Mouse (Mus musculus) embryonic facial prominence, embryonic 15.5 days (tissue): ENCODE data around the gene Ttc21a. TPM values are rescaled to one million over a fixed set of nuclear protein-coding genes. Genes with fewer than 3 reads are reported as not detected.
A peak's percentile ranks its signal among the peaks of the same experiment; 100 is the strongest.

ENCODE experiments used
- ATAC-seq: fragments of 200-750 bp; cut with Nextera tagmentation; 2 replicates; pipeline ENCODE4 v1.8.0; 2017; ENCODE audit warnings: low read depth, moderate TSS enrichment; ENCODE audit not compliant: insufficient number of reproducible peaks, low FRiP score, low TSS enrichment
- H3K27ac ChIP-seq: fragments of 300-500 bp; sonication (generic); replicated peaks from 2 replicates; pipeline ENCODE4 v1.5.1; 2015; ENCODE audit warnings: mild to moderate bottlenecking, inconsistent platforms
- H3K27me3 ChIP-seq: fragments of 300-500 bp; sonication (generic); 2 replicates; pipeline ENCODE4 v1.6.1; 2015; ENCODE audit warnings: inconsistent platforms
- H3K36me3 ChIP-seq: fragments of 300-500 bp; sonication (generic); 2 replicates; pipeline ENCODE4 v1.6.1; 2015; ENCODE audit warnings: mild to moderate bottlenecking, inconsistent platforms
- H3K4me1 ChIP-seq: fragments of 300-500 bp; sonication (generic); 2 replicates; pipeline ENCODE4 v1.6.1; 2015; ENCODE audit warnings: inconsistent platforms
- H3K4me2 ChIP-seq: fragments of 300-500 bp; sonication (generic); replicated peaks from 2 replicates; pipeline ENCODE4 v1.6.1; 2015; ENCODE audit warnings: mild to moderate bottlenecking, inconsistent platforms
- H3K4me3 ChIP-seq: fragments of 300-500 bp; sonication (generic); replicated peaks from 2 replicates; pipeline ENCODE4 v1.5.1; 2015; ENCODE audit warnings: mild to moderate bottlenecking, inconsistent platforms
- H3K9ac ChIP-seq: fragments of 300-500 bp; sonication (generic); 2 replicates; pipeline ENCODE4 v1.6.1; 2015; ENCODE audit warnings: inconsistent platforms
- H3K9me3 ChIP-seq: fragments of 300-500 bp; sonication (generic); replicated peaks from 2 replicates; pipeline ENCODE4 v1.6.1; 2016; ENCODE audit warnings: inconsistent platforms
- WGBS: fragments of 180-500 bp; shearing (Covaris S2); methylation state at CpG from one replicate; pipeline ENCODE4 v1.1.7; 2015; 5-methylcytosine and 5-hydroxymethylcytosine counted together
- polyA plus RNA-seq: library from polyadenylated mRNA; unstranded; fragments of >200 nt; fragmentation: Nextera tagmentation; extraction: Ambion mirVana; gene quantifications from 2 replicates; pipeline ENCODE4 v1.2.1, GENCODE M21; 2015

Ttc21a gene
- polyA plus RNA-seq, 1 experiment from 2014 or later: 2.6 TPM

DNA sequence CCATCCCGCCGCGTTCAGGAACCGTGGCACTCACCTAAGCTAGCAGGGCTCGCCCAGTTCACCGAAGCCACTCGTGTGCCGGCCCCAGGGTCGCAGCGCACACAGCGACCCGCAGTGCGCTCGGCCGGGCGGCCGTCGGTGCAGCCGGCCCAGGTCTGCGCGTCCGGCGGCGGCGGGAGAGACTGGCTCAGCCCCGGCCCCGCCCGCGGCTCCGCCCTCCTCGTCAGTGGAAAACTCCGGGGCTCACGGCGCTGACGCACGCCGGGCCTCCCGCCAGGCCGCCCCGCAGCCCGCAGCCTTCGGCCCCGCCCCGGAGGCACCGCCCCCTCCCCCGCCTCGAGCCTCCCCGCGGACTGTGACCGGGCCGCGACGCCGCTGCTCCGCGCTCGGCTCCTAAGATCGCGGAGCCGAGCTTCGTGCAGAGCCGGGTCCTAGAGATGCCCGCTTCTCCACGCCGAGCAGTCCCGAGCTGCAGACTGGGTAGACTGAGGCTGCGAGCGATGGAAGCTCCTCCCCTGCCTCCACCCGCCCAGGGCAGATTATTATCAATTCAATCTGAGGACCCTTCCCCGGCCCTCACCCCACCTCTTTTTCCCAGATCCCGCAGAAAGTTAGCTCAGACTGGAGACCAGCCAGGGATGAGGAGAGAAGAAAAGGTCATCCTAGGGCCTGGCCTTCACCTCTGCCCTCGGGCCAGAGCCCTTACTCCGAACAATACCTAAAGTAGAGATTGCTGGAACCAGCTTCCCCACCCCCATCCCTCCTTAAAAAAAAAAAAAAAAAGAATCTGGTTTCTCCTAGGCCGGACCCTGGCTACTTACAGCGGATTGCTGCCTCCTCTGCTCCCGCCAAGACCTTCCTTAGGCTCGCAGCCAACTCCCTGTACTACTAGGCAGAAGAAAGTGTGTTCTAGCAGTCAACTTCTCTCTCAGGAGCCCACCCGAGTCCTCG lies 46.5 kb downstream of the Ttc21a start:
- H3K9ac ChIP-seq: peak overlapping the region; percentile 66
- no peaks in the 10 kb centered on the region for H3K36me3 ChIP-seq
- peaks cover 66% of the 10 kb centered on the region for H3K4me1 ChIP-seq
- peak overlapping the region; percentile 95 for H3K4me2 ChIP-seq
- H3K4me3 ChIP-seq: peak overlapping the region; percentile 67
- peak; percentile 84 for ATAC-seq
- H3K27ac ChIP-seq: peak overlapping the region; percentile 89
- H3K27me3 ChIP-seq: no peaks in the 10 kb centered on the region
- no peaks in the 10 kb centered on the region for H3K9me3 ChIP-seq
- 1% methylated on average over 68 of the region's 79 CpGs for WGBS

DNA sequence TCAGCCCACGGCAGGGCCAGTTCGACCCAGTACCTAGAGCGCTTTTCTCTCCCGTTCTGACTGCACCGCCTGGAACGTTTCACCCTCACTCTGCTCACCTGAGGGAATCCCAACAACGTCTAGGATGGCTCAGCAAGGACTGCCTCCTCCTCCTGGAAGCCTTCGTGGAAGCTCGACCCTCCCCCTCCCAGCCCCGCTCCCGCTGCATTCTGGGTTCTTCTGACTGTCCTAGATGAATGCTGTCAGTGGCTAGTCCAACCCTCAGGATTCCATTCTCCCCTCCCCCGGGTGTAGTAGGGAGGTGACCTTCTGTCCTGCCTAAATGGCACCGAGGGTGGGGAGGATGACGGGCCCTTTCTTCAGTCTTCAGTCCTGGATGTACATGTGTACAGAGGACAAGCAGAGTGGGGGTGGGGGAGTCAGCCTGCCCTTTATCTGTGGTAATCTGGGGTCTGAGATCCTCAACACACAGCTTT lies 47.2 kb downstream of the Ttc21a start, which contains the start of gene Csrnp1:
Csrnp1 (minus strand) TSS at position 123 of the 476 bp plus-strand sequence.
- H3K4me1 ChIP-seq: peaks cover 59% of the 10 kb centered on the region
- WGBS: 16% methylated on average over 14 of the region's 14 CpGs
- no peaks in the 10 kb centered on the region for H3K36me3 ChIP-seq

DNA sequence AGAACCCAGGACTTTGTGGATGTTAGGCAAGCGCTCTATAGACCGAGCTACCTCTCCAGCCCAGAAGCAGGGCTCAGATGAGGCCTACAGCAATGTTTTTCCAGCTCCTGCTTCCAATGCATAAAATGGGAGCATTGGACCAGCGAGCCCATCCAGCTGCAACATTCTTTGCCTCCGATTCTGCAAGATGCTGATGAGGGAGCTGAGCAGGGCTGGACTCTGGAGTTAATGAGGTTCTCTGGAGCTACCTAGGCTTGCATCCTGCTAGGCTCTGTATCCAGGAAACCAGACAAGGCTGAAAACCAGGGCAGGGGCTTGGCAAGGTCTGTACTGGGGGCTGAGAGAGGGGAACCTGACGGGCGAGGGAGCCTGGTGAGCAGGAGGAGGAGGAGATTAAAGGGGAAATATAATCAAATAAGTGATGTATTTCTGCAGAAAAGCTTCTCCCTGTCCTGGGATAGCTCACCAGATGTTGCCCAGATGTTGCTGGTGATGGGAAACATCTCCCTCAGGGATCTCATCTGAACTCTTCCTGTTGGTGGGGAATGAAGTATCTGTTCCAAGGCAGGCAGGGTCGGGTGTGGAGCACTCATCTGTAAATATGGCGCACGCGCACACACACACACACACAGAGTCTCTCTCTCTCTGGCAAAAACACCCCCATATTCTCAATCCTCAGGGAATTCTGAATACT lies 48.6 kb downstream of the Ttc21a start:
- no peaks in the 10 kb centered on the region for H3K9me3 ChIP-seq
- no peak for ATAC-seq
- no peaks in the 10 kb centered on the region for H3K36me3 ChIP-seq
- H3K4me1 ChIP-seq: peaks cover 49% of the 10 kb centered on the region
- no peak overlapping the region for H3K9ac ChIP-seq
- H3K27me3 ChIP-seq: no peaks in the 10 kb centered on the region
- peak overlapping the region; percentile 69 for H3K27ac ChIP-seq
- 43% methylated on average over 10 of the region's 10 CpGs for WGBS
- no peak overlapping the region for H3K4me3 ChIP-seq
- no peak overlapping the region for H3K4me2 ChIP-seq

More for the DNA sequence above, 47.2 kb downstream of the Ttc21a start, which contains the start of gene Csrnp1:
- Histone ChIP-seq H3K9me3 (no peaks in the 10 kb centered on the region), H3K27me3 (no peaks in the 10 kb centered on the region), H3K9ac (peak within 1 kb of the TSS; percentile 66), H3K4me3 (peak within 1 kb of the TSS; percentile 67), H3K27ac (peak within 1 kb of the TSS; percentile 89), H3K4me2 (peak within 1 kb of the TSS; percentile 95)
- no peak for ATAC-seq

DNA sequence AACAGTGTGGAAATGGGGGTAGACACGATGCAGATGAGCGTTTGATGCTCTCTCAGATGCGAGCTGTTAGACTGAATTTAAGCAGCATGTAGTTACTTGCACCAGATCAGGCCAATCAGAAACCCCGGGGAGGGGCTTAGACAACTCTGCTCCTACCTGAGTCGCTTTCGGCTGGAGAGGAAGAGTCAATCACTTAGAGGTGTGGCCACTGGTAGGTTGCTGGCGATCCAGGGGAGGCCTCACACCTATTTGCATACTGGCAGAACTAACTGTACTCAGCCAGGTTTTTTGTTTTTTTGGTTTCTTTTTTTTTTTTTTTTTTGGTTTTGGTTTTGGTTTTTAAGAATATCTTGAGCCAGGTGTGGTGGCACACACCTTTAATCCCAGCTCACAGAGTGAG lies 50.9 kb downstream of the Ttc21a start:
- 47% methylated on average over 7 of the region's 7 CpGs for WGBS
- no peak for ATAC-seq
- peaks cover 26% of the 10 kb centered on the region for H3K4me1 ChIP-seq
- H3K9me3 ChIP-seq: no peaks in the 10 kb centered on the region
- no peaks in the 10 kb centered on the region for H3K36me3 ChIP-seq
- no peak overlapping the region for H3K27ac ChIP-seq
- H3K27me3 ChIP-seq: no peaks in the 10 kb centered on the region
- H3K4me2 ChIP-seq: no peak overlapping the region
- no peak overlapping the region for H3K9ac ChIP-seq
- H3K4me3 ChIP-seq: no peak overlapping the region

DNA sequence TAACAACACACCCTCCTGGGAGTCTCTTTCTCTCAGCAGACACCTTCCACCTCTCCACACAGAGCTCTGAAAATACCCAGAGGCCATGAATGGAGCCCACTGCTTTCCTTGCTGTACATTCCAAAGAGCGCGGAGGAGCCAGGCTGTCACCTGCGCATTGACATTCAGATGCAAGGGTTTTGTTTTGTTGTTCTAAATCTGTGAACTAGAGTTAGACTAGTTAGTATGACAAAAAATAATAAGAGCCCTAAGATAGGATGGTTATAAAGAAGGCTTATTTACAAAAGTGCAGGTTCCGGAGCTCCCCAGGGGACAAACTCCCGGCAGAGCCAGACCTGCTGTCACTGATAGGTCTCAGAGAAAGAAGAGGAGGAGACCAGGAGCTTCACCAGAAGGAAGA lies 53.9 kb downstream of the Ttc21a start:
- H3K4me2 ChIP-seq: no peak overlapping the region
- WGBS: 18% methylated on average over 5 of the region's 5 CpGs
- ATAC-seq: no peak
- H3K27ac ChIP-seq: no peak overlapping the region
- H3K4me1 ChIP-seq: peaks cover 4% of the 10 kb centered on the region; the same call in 1 of the 2 replicates
- H3K9ac ChIP-seq: no peak overlapping the region
- no peaks in the 10 kb centered on the region for H3K27me3 ChIP-seq
- no peaks in the 10 kb centered on the region for H3K36me3 ChIP-seq
- H3K4me3 ChIP-seq: no peak overlapping the region
- no peaks in the 10 kb centered on the region for H3K9me3 ChIP-seq

DNA sequence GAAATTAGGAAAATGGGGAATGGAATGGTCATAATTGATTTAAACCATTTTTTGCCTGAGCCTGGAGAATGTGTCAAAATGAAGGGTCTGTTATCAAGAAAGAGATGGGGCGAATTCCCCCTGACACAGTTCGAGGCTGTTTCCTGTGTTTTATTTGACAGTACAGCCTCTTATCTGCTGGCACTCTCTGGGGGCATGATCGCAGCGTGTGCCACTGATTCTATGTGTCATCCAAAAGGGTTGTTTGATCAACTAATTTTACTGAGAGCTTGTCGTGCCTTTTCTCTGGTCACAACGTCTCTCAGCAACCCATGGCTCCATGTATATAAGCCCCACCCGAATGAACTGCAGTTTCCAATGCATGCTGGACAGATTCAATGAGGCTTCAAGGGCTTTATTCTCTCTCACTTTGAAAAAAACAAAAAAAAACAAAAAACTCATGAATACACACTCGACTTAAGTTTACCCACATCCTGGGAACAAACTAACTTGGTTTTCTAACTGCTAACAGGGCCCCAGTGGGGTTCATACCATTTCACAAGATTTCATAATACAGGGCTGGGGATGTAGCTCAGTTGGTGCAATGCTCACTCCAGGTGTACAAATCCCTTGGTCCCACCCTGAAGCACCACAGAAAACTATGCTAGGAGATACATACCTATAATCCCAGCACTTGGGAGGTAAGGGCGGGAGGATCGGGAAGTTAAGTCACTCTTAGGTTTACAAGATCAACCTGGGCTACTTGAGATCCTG lies 55.9 kb downstream of the Ttc21a start:
- no peak for ATAC-seq
- H3K9me3 ChIP-seq: no peaks in the 10 kb centered on the region
- no peak overlapping the region for H3K27ac ChIP-seq
- H3K36me3 ChIP-seq: no peaks in the 10 kb centered on the region
- H3K4me2 ChIP-seq: no peak overlapping the region
- H3K4me1 ChIP-seq: no peaks in the 10 kb centered on the region
- H3K4me3 ChIP-seq: no peak overlapping the region
- no peak overlapping the region for H3K9ac ChIP-seq
- 68% methylated on average over 10 of the region's 10 CpGs for WGBS
- H3K27me3 ChIP-seq: no peaks in the 10 kb centered on the region

DNA sequence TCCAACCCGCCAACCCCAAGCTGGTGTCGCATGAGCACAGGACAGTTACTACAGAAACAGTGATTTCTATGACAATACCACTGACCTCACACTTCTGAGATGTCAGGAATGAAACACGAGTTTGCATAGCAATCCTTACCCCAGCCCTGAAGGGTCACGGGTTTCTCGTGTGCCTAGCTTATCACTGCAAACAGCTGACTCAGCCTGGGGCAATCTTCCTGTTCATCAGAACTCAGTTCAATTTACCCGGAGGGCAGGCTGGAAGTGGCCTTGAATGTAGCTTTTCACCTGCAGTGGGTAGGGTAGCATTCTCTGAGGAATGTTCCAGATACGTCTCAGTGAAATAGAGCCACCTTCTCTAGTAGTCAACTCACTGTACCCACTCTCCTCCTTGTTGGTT lies 56.8 kb downstream of the Ttc21a start:
- Histone ChIP-seq H3K27me3 (no peaks in the 10 kb centered on the region), H3K4me3 (no peak overlapping the region), H3K9me3 (no peaks in the 10 kb centered on the region), H3K4me2 (no peak overlapping the region), H3K36me3 (no peaks in the 10 kb centered on the region), H3K27ac (no peak overlapping the region), H3K9ac (no peak overlapping the region), H3K4me1 (no peaks in the 10 kb centered on the region)
- ATAC-seq: no peak
- WGBS: 63% methylated on average over 7 of the region's 7 CpGs

DNA sequence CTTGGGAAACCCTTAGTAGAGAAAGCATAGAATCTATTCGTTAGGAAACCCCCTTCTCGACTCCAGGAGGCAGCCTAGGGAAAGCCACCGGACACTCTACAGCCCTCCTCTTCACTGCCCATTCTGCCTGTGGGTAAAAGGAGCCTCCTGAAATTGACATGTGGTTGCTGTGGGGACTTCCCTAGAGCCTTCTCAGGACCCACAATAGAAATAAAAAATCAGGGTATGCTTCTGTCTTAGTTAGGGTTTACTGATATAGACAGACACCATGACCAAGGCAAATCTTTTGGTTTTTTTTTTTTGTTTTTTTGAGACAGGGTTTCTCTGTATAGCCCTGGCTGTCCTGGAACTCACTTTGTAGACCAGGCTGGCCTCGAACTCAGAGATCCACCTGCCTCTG lies 58.7 kb downstream of the Ttc21a start:
- Histone ChIP-seq H3K27ac (no peak overlapping the region), H3K9me3 (no peaks in the 10 kb centered on the region), H3K4me1 (no peaks in the 10 kb centered on the region), H3K4me2 (no peak overlapping the region), H3K4me3 (no peak overlapping the region), H3K9ac (no peak overlapping the region), H3K36me3 (no peaks in the 10 kb centered on the region), H3K27me3 (no peaks in the 10 kb centered on the region)
- WGBS: 79% methylated on average over 4 of the region's 4 CpGs
- no peak for ATAC-seq

DNA sequence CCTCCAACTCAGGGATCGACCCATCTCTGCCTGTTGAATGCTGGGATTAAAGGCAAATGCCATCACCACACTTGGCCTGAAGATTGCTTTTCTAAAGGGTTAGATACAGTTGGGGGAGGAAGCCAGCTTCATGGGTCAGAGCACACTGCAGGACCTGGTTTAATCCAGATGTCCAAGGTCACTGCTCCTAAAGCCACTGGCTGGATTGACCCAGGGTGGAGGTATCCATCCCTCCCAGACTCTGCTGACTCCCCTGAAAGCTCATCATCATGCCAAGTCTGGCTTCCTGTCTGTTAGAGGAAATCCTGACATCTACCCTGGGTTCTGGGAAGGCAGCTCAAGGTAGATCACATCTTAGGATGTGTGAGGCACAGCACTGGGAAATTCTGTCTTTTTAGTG lies 61.4 kb downstream of the Ttc21a start:
- WGBS: 77% methylated on average over 1 of the region's 1 CpGs
- no peak overlapping the region for H3K9ac ChIP-seq
- H3K27ac ChIP-seq: no peak overlapping the region
- no peak overlapping the region for H3K4me2 ChIP-seq
- H3K4me1 ChIP-seq: peaks cover 7% of the 10 kb centered on the region; the same call in 1 of the 2 replicates
- H3K36me3 ChIP-seq: no peaks in the 10 kb centered on the region
- no peak overlapping the region for H3K4me3 ChIP-seq
- no peaks in the 10 kb centered on the region for H3K27me3 ChIP-seq
- no peak for ATAC-seq
- H3K9me3 ChIP-seq: no peaks in the 10 kb centered on the region

DNA sequence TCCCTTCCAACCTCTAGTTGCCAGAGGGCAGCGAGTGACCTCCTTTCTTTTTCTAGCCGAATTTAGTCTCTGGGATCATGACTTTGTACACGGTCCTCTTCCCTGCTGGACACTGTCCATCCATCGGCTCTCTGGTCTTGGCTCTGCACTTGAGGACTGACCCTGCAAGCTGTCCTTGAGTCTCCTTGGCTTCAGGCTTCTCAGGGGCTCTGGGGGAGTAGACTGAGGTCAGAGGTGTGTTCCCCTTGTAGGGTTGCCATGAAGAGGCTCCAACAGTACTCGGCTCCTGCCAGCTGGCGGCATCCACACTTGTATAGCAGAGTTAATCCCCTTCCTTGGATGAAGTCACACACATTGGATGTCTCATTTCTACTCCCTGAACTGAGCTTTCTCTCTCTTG lies 62.2 kb downstream of the Ttc21a start:
- Histone ChIP-seq H3K9ac (no peak overlapping the region), H3K27me3 (no peaks in the 10 kb centered on the region), H3K4me3 (no peak overlapping the region), H3K4me2 (no peak overlapping the region), H3K9me3 (no peaks in the 10 kb centered on the region), H3K4me1 (peaks cover 7% of the 10 kb centered on the region; the same call in 1 of the 2 replicates), H3K36me3 (no peaks in the 10 kb centered on the region), H3K27ac (no peak overlapping the region)
- no peak for ATAC-seq
- 62% methylated on average over 6 of the region's 6 CpGs for WGBS

DNA sequence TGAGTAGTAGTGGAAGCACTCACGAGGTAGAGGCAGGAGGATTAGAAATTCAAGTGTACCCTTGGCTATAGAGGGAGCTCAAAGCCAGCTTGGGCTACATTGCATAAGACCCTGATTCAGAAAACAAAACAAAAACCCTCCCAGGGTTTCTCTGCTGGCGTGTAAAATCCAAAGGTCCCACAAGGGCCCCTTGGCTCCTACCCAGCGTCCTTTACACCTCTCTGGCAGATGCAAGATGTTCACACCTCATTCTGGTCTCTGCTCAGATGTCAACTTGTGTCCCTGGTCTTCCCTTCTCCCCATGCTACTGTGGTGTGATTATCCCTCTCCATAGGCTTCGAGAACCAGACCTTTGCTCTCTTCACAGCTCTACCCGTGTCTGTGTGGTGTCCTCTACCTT lies 63.4 kb downstream of the Ttc21a start:
- no peak overlapping the region for H3K4me2 ChIP-seq
- 75% methylated on average over 5 of the region's 5 CpGs for WGBS
- no peaks in the 10 kb centered on the region for H3K9me3 ChIP-seq
- no peak overlapping the region for H3K4me3 ChIP-seq
- H3K9ac ChIP-seq: no peak overlapping the region
- no peaks in the 10 kb centered on the region for H3K36me3 ChIP-seq
- peaks cover 9% of the 10 kb centered on the region; the same call in 1 of the 2 replicates for H3K4me1 ChIP-seq
- H3K27me3 ChIP-seq: no peaks in the 10 kb centered on the region
- H3K27ac ChIP-seq: no peak overlapping the region
- no peak for ATAC-seq
